Mouse (Mus musculus) brain, adult 2 months (tissue): ENCODE results near the gene Atxn7l3b.
A peak's percentile ranks its signal among the peaks of the same experiment; 100 is the strongest.
"Not testable (repeated sequence)": the region's sequence is repeated elsewhere in the genome, so short reads cannot be mapped to it uniquely, and the experiment has no call there.

ENCODE experiments used
- DNase-seq: peaks from one replicate; pipeline ENCODE4 v3.0.0; 2011; ENCODE audit warnings: low read depth, low spot score

Gene Atxn7l3b

GRCm38 (mm10) chr10:112928452-112929221 lies at the start of gene Atxn7l3b:
Atxn7l3b (minus strand) TSS chr10:112929001.
- DNase-seq, result peak; percentile 96

GRCm38 (mm10) chr10:112977586-112977985 lies 48.8 kb upstream of the Atxn7l3b start:
- no peak for DNase-seq

- no peak for DNase-seq
These were observed 44.7 kb upstream of the Atxn7l3b start for GRCm38 (mm10) chr10:112973286-112974026.

- DNase-seq, result no peak
These were observed 41.3 kb upstream of the Atxn7l3b start for GRCm38 (mm10) chr10:112970002-112970589.

- no peak for DNase-seq
These were observed 38.8 kb upstream of the Atxn7l3b start for GRCm38 (mm10) chr10:112967578-112967977.

- DNase-seq, result not testable (repeated sequence)
These were observed 33.4 kb upstream of the Atxn7l3b start for GRCm38 (mm10) chr10:112962216-112962615.

GRCm38 (mm10) chr10:112954140-112954539 lies 25.3 kb upstream of the Atxn7l3b start:
- DNase-seq, result no peak

- no peak for DNase-seq
These were observed 19.7 kb upstream of the Atxn7l3b start for GRCm38 (mm10) chr10:112948453-112948852.

- DNase-seq, result no peak
These were observed 418 bp upstream of the Atxn7l3b start for GRCm38 (mm10) chr10:112929222-112929615.

GRCm38 (mm10) chr10:112926961-112927360 lies 1.8 kb downstream of the Atxn7l3b start:
- no peak for DNase-seq

- DNase-seq, result no peak
These were observed 2.5 kb downstream of the Atxn7l3b start for GRCm38 (mm10) chr10:112926271-112926670.

GRCm38 (mm10) chr10:112916575-112917190 lies 12.1 kb downstream of the Atxn7l3b start:
- no peak for DNase-seq

- no peak for DNase-seq
These were observed 28.6 kb downstream of the Atxn7l3b start for GRCm38 (mm10) chr10:112900243-112900642.

- DNase-seq, result no peak
These were observed 29.0 kb downstream of the Atxn7l3b start for GRCm38 (mm10) chr10:112899796-112900195.

- peak; percentile 10 for DNase-seq
These were observed 32.2 kb downstream of the Atxn7l3b start for GRCm38 (mm10) chr10:112896636-112897035.

- no peak for DNase-seq
These were observed 35.1 kb downstream of the Atxn7l3b start for GRCm38 (mm10) chr10:112893622-112894252.

- no peak for DNase-seq
These were observed 44.7 kb downstream of the Atxn7l3b start for GRCm38 (mm10) chr10:112884064-112884463.

GRCm38 (mm10) chr10:112883688-112884004 lies 45.2 kb downstream of the Atxn7l3b start:
- no peak for DNase-seq

- no peak for DNase-seq
These were observed 45.8 kb downstream of the Atxn7l3b start for GRCm38 (mm10) chr10:112882789-112883687.

- DNase-seq, result no peak
These were observed 46.7 kb downstream of the Atxn7l3b start for GRCm38 (mm10) chr10:112882149-112882548.
